Mouse (Mus musculus): ENCODE data around the gene H2-Q1.
"Not testable (repeated sequence)": the region's sequence is repeated elsewhere in the genome, so short reads cannot be mapped to it uniquely, and the experiment has no call there.

GRCm38 (mm10) chr17:35325124-35325523 lies 4.9 kb downstream of the H2-Q1 start:
- not testable (repeated sequence) for TF ChIP-seq POLR2A (IDR thresholded peaks at IDR 0.05; ENCODE audit: borderline replicate concordance, low read depth, low read length); CTCF (IDR thresholded peaks at IDR 0.05; ENCODE audit: low read depth, low read length)

Measured in bone marrow macrophage, adult 2 months (primary cell).